Mouse (Mus musculus): ENCODE measurements around the gene Cyp2u1.

- TF ChIP-seq CTCF (IDR thresholded peaks at IDR 0.05; ENCODE audit: extremely low read depth, insufficient read depth, low read length) (no peak), POLR2A (IDR thresholded peaks at IDR 0.05; ENCODE audit: extremely low read depth, insufficient read depth, low read length) (no peak)
Observed at GRCm38 (mm10) chr3:131307811-131308210, 4.8 kb upstream of the Cyp2u1 start.
